Mouse (Mus musculus) embryonic facial prominence, embryonic 11.5 days (tissue): Measurements from ENCODE around the gene Slc4a7. TPM values are rescaled to one million over a fixed set of nuclear protein-coding genes. Genes with fewer than 3 reads are reported as not detected.
A peak's percentile ranks its signal among the peaks of the same experiment; 100 is the strongest.

ENCODE experiments used
- ATAC-seq: fragments of 200-750 bp; cut with Nextera tagmentation; replicated peaks from 2 replicates; pipeline ENCODE4 v1.8.0; 2017; ENCODE audit warnings: low read depth; ENCODE audit not compliant: insufficient number of reproducible peaks, low FRiP score, low TSS enrichment
- DNase-seq: peaks from one replicate; pipeline ENCODE4 v3.0.0-alpha.2; 2015; ENCODE audit warnings: low spot score
- H3K27ac ChIP-seq: fragments of 300-500 bp; sonication (generic); replicated peaks from 2 replicates; pipeline ENCODE4 v1.5.1; 2014; ENCODE audit warnings: mild to moderate bottlenecking, low read depth, low read length, control low read depth
- H3K27me3 ChIP-seq: fragments of 300-500 bp; sonication (generic); 2 replicates; pipeline ENCODE4 v1.6.1; 2014; ENCODE audit warnings: mild to moderate bottlenecking, low read length, moderate library complexity, mixed read lengths; ENCODE audit not compliant: control insufficient read depth, insufficient read depth
- H3K36me3 ChIP-seq: fragments of 300-500 bp; sonication (generic); replicated peaks from 2 replicates; pipeline ENCODE4 v1.6.1; 2014; ENCODE audit warnings: low read depth, mild to moderate bottlenecking, low read length, moderate library complexity, mixed read lengths; ENCODE audit not compliant: control insufficient read depth, insufficient read depth
- H3K4me1 ChIP-seq: fragments of 300-500 bp; sonication (generic); 2 replicates; pipeline ENCODE4 v1.6.1; 2014; ENCODE audit warnings: low read length, mixed read lengths; ENCODE audit not compliant: control insufficient read depth, insufficient read depth
- H3K4me2 ChIP-seq: fragments of 300-500 bp; sonication (generic); 2 replicates; pipeline ENCODE4 v1.6.1; 2014; ENCODE audit warnings: low read depth, mild to moderate bottlenecking, control low read depth, low read length, moderate library complexity
- H3K4me3 ChIP-seq: fragments of 300-500 bp; sonication (generic); 2 replicates; pipeline ENCODE4 v1.5.1; 2014; ENCODE audit warnings: low read depth, low read length, control low read depth
- H3K9ac ChIP-seq: fragments of 300-500 bp; sonication (generic); replicated peaks from 2 replicates; pipeline ENCODE4 v1.6.1; 2014; ENCODE audit warnings: mild to moderate bottlenecking, control low read depth, low read length
- H3K9me3 ChIP-seq: fragments of 300-500 bp; sonication (generic); replicated peaks from 2 replicates; pipeline ENCODE4 v1.6.1; 2016; ENCODE audit warnings: mild to moderate bottlenecking, low read length, inconsistent platforms, mixed read lengths; ENCODE audit not compliant: control insufficient read depth
- WGBS: fragments of 180-500 bp; shearing (Covaris S2); extraction: QIAGEN DNeasy Blood & Tissue Kit; methylation state at CpG from one replicate; pipeline ENCODE4 v1.1.7; 2014; 5-methylcytosine and 5-hydroxymethylcytosine counted together
- polyA plus RNA-seq: library from polyadenylated mRNA; unstranded; fragments of >200 nt; fragmentation: Nextera tagmentation; extraction: Ambion mirVana; gene quantifications from 2 replicates; pipeline ENCODE4 v1.2.1, GENCODE M21; 2014

Gene Slc4a7
- 17.0 and 17.6 TPM in 2 replicates for polyA plus RNA-seq

- no peaks in the 10 kb centered on the region for H3K4me1 ChIP-seq
- H3K9ac ChIP-seq = peak within 1 kb of the TSS; percentile 98
- peak within 1 kb of the TSS; percentile 94 for H3K27ac ChIP-seq
- no peaks in the 10 kb centered on the region for H3K9me3 ChIP-seq
- DNase-seq (no peak), ATAC-seq (peak; percentile 3)
- WGBS = 85% methylated on average over 5 of the region's 5 CpGs
- H3K27me3 ChIP-seq = no peaks in the 10 kb centered on the region
- H3K4me2 ChIP-seq = peak within 1 kb of the TSS; percentile 48
- H3K36me3 ChIP-seq = no peaks in the 10 kb centered on the region
- peak within 1 kb of the TSS; percentile 87 for H3K4me3 ChIP-seq
Observed at GRCm38 (mm10) chr14:14701710-14702329, at the start of gene Slc4a7. TSS of gene Slc4a7 (plus strand) at chr14:14702279.

GRCm38 (mm10) chr14:14670597-14670996 lies 31.5 kb upstream of the Slc4a7 start:
- Histone ChIP-seq H3K36me3 (no peaks in the 10 kb centered on the region), H3K9me3 (no peaks in the 10 kb centered on the region), H3K27ac (no peak overlapping the region), H3K27me3 (no peaks in the 10 kb centered on the region), H3K9ac (no peak overlapping the region), H3K4me2 (no peak overlapping the region), H3K4me1 (no peaks in the 10 kb centered on the region), H3K4me3 (no peak overlapping the region)
- ATAC-seq (no peak), DNase-seq (no peak)
- WGBS = 74% methylated on average over 1 of the region's 1 CpGs

- ATAC-seq (no peak), DNase-seq (no peak)
- Histone ChIP-seq H3K4me1 (no peaks in the 10 kb centered on the region), H3K36me3 (no peaks in the 10 kb centered on the region), H3K27ac (no peak overlapping the region), H3K27me3 (no peaks in the 10 kb centered on the region), H3K9me3 (no peaks in the 10 kb centered on the region), H3K4me2 (no peak overlapping the region), H3K9ac (no peak overlapping the region), H3K4me3 (no peak overlapping the region)
- 75% methylated on average over 4 of the region's 4 CpGs for WGBS
Observed at GRCm38 (mm10) chr14:14681611-14682010, 20.5 kb upstream of the Slc4a7 start.

GRCm38 (mm10) chr14:14684771-14685170 lies 17.3 kb upstream of the Slc4a7 start:
- H3K4me1 ChIP-seq = no peaks in the 10 kb centered on the region
- DNase-seq = no peak
- no peaks in the 10 kb centered on the region for H3K9me3 ChIP-seq
- no peak for ATAC-seq
- H3K36me3 ChIP-seq = no peaks in the 10 kb centered on the region
- no peaks in the 10 kb centered on the region for H3K27me3 ChIP-seq
- 82% methylated on average over 4 of the region's 4 CpGs for whole genome bisulfite sequencing
- H3K4me2 ChIP-seq = no peak overlapping the region
- no peak overlapping the region for H3K27ac ChIP-seq
- H3K4me3 ChIP-seq = no peak overlapping the region
- H3K9ac ChIP-seq = no peak overlapping the region

GRCm38 (mm10) chr14:14686101-14686551 lies 16.0 kb upstream of the Slc4a7 start:
- Histone ChIP-seq H3K4me1 (no peaks in the 10 kb centered on the region), H3K4me2 (no peak overlapping the region), H3K27ac (no peak overlapping the region), H3K9me3 (no peaks in the 10 kb centered on the region), H3K4me3 (no peak overlapping the region), H3K36me3 (no peaks in the 10 kb centered on the region), H3K9ac (no peak overlapping the region), H3K27me3 (no peaks in the 10 kb centered on the region)
- WGBS = 76% methylated on average over 7 of the region's 7 CpGs
- DNase-seq (no peak), ATAC-seq (no peak)

GRCm38 (mm10) chr14:14687258-14687890 lies 14.7 kb upstream of the Slc4a7 start:
- no peak for DNase-seq
- H3K4me2 ChIP-seq = no peak overlapping the region
- H3K4me3 ChIP-seq = no peak overlapping the region
- no peaks in the 10 kb centered on the region for H3K27me3 ChIP-seq
- H3K27ac ChIP-seq = no peak overlapping the region
- 71% methylated on average over 7 of the region's 7 CpGs for WGBS
- no peaks in the 10 kb centered on the region for H3K36me3 ChIP-seq
- H3K4me1 ChIP-seq = no peaks in the 10 kb centered on the region
- H3K9ac ChIP-seq = no peak overlapping the region
- no peaks in the 10 kb centered on the region for H3K9me3 ChIP-seq
- no peak for ATAC-seq

- Histone ChIP-seq H3K4me2 (peak overlapping the region; percentile 48), H3K4me3 (peak overlapping the region; percentile 87), H3K27me3 (no peaks in the 10 kb centered on the region), H3K9me3 (no peaks in the 10 kb centered on the region), H3K9ac (peak overlapping the region; percentile 98), H3K4me1 (no peaks in the 10 kb centered on the region), H3K36me3 (no peaks in the 10 kb centered on the region), H3K27ac (peak overlapping the region; percentile 94)
- peak; percentile 95 for ATAC-seq
- DNase-seq = peak; percentile 99
- under 1% methylated on average over 45 of the region's 85 CpGs for WGBS
Observed at GRCm38 (mm10) chr14:14702399-14703345, 593 bp downstream of the Slc4a7 start.
